Mouse (Mus musculus) liver, embryonic 16.5 days (tissue): Measurements from ENCODE around the gene Olfr683. TPM values are rescaled to one million over a fixed set of nuclear protein-coding genes. Genes with fewer than 3 reads are reported as not detected.
"Not testable (repeated sequence)": the region's sequence is repeated elsewhere in the genome, so short reads cannot be mapped to it uniquely, and the experiment has no call there.

Source experiments
- ATAC-seq: fragments of 200-750 bp; cut with Nextera tagmentation; 2 replicates; pipeline ENCODE4 v1.8.0; 2017; ENCODE audit warnings: low read depth, mild to moderate bottlenecking, moderate number of reproducible peaks, moderate library complexity
- H3K27ac ChIP-seq: fragments of 300-500 bp; sonication (generic); 2 replicates; pipeline ENCODE4 v1.5.1; 2014; ENCODE audit warnings: mild to moderate bottlenecking, low read length
- H3K27me3 ChIP-seq: fragments of 300-500 bp; sonication (generic); 2 replicates; pipeline ENCODE4 v1.6.1; 2014; ENCODE audit warnings: low read depth, low read length, mixed read lengths; ENCODE audit not compliant: control insufficient read depth, insufficient read depth
- H3K36me3 ChIP-seq: fragments of 300-500 bp; sonication (generic); 2 replicates; pipeline ENCODE4 v1.6.1; 2014; ENCODE audit warnings: mild to moderate bottlenecking; ENCODE audit not compliant: control insufficient read depth, insufficient read depth
- H3K4me1 ChIP-seq: fragments of 300-500 bp; sonication (generic); 2 replicates; pipeline ENCODE4 v1.6.1; 2014; ENCODE audit warnings: low read depth, low read length, mixed read lengths; ENCODE audit not compliant: control insufficient read depth
- H3K4me2 ChIP-seq: fragments of 300-500 bp; sonication (generic); 2 replicates; pipeline ENCODE4 v1.6.1; 2014; ENCODE audit warnings: low read depth, low read length, mixed read lengths
- H3K4me3 ChIP-seq: fragments of 300-500 bp; sonication (generic); 2 replicates; pipeline ENCODE4 v1.5.1; 2014; ENCODE audit warnings: low read depth, mild to moderate bottlenecking, low read length
- H3K9ac ChIP-seq: fragments of 300-500 bp; sonication (generic); 2 replicates; pipeline ENCODE4 v1.6.1; 2014; ENCODE audit warnings: low read depth, low read length
- H3K9me3 ChIP-seq: fragments of 300-500 bp; sonication (generic); replicated peaks from 2 replicates; pipeline ENCODE4 v1.6.1; 2016; ENCODE audit warnings: low read length; ENCODE audit not compliant: control insufficient read depth
- WGBS: fragments of 180-500 bp; shearing (Covaris S2); extraction: QIAGEN DNeasy Blood & Tissue Kit; methylation state at CpG from one replicate; pipeline ENCODE4 v1.1.7; 2014; ENCODE audit not compliant: insufficient replicate concordance; 5-methylcytosine and 5-hydroxymethylcytosine counted together
- polyA plus RNA-seq: library from polyadenylated mRNA; unstranded; fragments of >200 nt; fragmentation: Nextera tagmentation; extraction: Ambion mirVana; gene quantifications from 2 replicates; pipeline ENCODE4 v1.2.1, GENCODE M21; 2015

Gene Olfr683
- not detected in 2 replicates for polyA plus RNA-seq

DNA sequence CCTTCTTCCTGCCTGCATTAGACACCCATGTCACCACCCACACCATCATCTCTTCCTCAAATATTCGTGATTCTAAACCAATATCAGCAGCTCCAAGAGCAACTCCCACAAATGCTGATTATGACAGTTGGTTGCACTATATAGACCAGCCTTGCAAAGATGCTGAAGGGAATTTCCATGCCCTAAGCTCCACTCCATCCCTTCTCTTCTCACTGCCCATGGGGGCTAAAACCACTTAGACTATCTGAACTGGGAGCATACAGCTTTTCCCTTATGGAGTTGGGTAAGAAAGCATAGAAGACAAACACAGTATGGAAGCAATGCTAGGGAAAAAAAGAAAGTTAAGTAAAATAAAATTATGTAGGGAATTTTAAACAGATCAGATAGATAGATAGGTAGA, at the start of gene Olfr683:
Olfr683 (minus strand) TSS at position 101 of the 400 bp plus-strand sequence.
- Histone ChIP-seq H3K36me3 (no peaks in the 10 kb centered on the region), H3K27ac (no peak within 1 kb of the TSS), H3K4me2 (no peak within 1 kb of the TSS), H3K27me3 (no peaks in the 10 kb centered on the region), H3K9ac (no peak within 1 kb of the TSS), H3K4me3 (no peak within 1 kb of the TSS), H3K4me1 (no peaks in the 10 kb centered on the region), H3K9me3 (no peaks in the 10 kb centered on the region)
- 33% methylated on average over 1 of the region's 1 CpGs for WGBS
- no peak for ATAC-seq

DNA sequence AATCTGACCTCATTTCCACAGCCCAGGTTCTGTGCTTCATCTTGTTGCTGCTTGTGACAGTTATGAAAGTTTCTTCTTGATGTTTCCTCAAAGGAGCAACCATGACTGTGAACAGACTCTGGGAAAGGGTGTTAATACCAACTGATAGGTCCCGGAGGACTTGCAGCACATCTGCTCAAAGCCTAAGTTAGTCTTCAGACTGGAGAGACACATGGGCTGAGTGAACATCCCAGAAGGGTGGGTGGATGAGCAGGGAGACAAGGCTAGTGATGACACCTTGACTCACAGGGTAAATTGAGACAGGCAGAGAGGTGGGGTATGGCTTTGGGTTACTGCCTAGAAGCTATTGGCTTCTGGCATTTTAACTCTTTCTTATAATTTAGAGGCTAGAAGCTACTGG, 39.1 kb upstream of the Olfr683 start, which contains the start of gene Olfr685:
Olfr685 (minus strand) TSS at position 101 of the 400 bp plus-strand sequence.
- no peak for ATAC-seq
- WGBS = 50% methylated on average over 1 of the region's 1 CpGs
- Histone ChIP-seq H3K9ac (no peak within 1 kb of the TSS), H3K36me3 (no peaks in the 10 kb centered on the region), H3K4me3 (no peak within 1 kb of the TSS), H3K4me2 (no peak within 1 kb of the TSS), H3K9me3 (no peaks in the 10 kb centered on the region), H3K4me1 (no peaks in the 10 kb centered on the region), H3K27me3 (no peaks in the 10 kb centered on the region), H3K27ac (no peak within 1 kb of the TSS)

DNA sequence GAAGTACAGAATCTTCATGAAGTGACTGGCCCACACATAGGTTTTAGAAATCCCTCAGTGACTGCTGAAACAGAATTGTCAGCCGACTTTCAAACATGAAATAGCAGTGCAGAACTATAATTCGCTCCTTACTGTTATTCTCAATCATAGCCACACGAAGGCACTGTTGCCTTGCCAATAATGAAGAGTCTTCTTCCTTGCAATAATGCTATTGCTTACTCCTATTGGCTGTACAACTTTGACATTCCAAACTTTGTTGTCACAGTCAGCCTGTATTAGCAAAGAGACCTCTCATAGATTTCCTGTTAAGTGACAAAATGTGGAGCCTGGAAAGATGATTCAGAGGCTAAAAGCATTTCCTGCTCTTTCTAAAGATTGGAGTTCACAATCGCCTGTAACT, 24.0 kb upstream of the Olfr683 start:
- Histone ChIP-seq H3K27me3 (no peaks in the 10 kb centered on the region), H3K4me3 (no peak overlapping the region), H3K27ac (no peak overlapping the region), H3K4me2 (no peak overlapping the region), H3K4me1 (no peaks in the 10 kb centered on the region), H3K36me3 (no peaks in the 10 kb centered on the region), H3K9ac (no peak overlapping the region), H3K9me3 (no peaks in the 10 kb centered on the region)
- WGBS = 29% methylated on average over 4 of the region's 4 CpGs
- ATAC-seq = no peak

DNA sequence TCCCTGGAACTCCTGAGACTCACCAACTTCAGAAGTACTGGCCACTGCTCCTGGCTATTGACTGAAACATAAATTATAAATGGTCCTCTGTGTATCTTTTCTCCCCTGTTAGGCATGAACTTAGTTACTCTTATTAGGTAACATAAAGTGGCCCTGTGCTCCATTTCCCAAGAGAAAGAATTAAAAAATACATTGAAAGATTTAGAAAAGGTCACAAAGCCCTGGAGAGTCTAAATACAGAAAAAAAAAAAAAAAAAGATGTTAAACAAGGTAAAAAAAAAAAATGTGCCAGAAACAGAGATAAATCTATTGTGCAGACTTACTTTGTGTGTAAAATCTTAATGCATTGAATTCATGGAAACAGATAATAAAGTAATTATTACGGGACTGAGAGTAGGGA, 16.7 kb upstream of the Olfr683 start, which contains the start of gene Olfr684:
Olfr684 (minus strand) TSS at position 101 of the 400 bp plus-strand sequence.
- WGBS = 37% methylated on average over 1 of the region's 1 CpGs
- Histone ChIP-seq H3K4me2 (no peak within 1 kb of the TSS), H3K4me1 (no peaks in the 10 kb centered on the region), H3K36me3 (no peaks in the 10 kb centered on the region), H3K4me3 (no peak within 1 kb of the TSS), H3K27me3 (no peaks in the 10 kb centered on the region), H3K9me3 (no peaks in the 10 kb centered on the region), H3K9ac (no peak within 1 kb of the TSS), H3K27ac (no peak within 1 kb of the TSS)
- ATAC-seq = no peak

DNA sequence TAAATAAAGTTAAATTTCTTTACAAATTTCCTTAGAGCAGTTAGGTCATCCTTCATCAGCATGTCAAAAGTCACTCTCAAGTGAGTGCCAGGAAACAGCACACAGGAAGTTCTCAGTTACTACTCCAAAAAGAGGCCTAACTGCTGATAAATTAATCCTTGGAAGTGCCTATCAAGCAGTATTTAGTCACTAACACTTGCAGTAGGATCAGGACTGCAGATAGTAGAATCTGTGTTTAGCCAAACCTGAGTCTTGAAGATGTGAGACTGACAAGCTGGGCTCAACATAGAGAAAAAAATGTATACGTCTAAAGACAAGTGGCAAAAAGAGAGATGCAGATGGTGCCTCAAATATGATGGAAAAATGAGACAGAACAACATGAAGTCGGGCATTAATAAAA, 5.5 kb downstream of the Olfr683 start:
- no peaks in the 10 kb centered on the region for H3K9me3 ChIP-seq
- no peaks in the 10 kb centered on the region for H3K36me3 ChIP-seq
- no peaks in the 10 kb centered on the region for H3K4me1 ChIP-seq
- no peaks in the 10 kb centered on the region for H3K27me3 ChIP-seq
- H3K4me2 ChIP-seq = no peak overlapping the region
- no peak overlapping the region for H3K9ac ChIP-seq
- no peak for ATAC-seq
- WGBS = 42% methylated on average over 2 of the region's 2 CpGs
- no peak overlapping the region for H3K4me3 ChIP-seq
- no peak overlapping the region for H3K27ac ChIP-seq

DNA sequence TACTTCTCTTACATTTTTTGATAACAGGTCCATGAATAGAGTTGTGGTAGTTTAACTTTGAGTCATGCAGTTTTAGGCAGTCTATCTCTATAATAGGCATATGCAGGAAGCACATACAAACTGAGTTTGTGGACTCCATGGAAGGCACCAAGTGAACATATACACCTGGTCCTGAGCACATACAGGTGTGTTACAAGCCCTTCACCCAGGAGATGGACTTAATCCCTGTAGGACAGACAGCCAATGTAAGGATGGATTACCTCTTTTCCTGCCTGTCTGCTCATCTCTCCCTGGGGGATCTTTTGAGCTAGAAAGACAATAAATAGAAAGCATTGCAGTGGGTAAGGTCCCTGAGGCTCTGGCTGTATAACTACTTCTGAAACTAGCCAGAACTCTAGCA, 30.3 kb downstream of the Olfr683 start, which contains the start of gene Olfr681:
Olfr681 (plus strand) TSS at position 301 of the 400 bp plus-strand sequence.
- Histone ChIP-seq H3K9me3 (no peaks in the 10 kb centered on the region), H3K27me3 (no peaks in the 10 kb centered on the region), H3K9ac (no peak within 1 kb of the TSS), H3K4me3 (no peak within 1 kb of the TSS), H3K27ac (no peak within 1 kb of the TSS), H3K4me1 (no peaks in the 10 kb centered on the region), H3K36me3 (no peaks in the 10 kb centered on the region), H3K4me2 (no peak within 1 kb of the TSS)
- no peak for ATAC-seq

DNA sequence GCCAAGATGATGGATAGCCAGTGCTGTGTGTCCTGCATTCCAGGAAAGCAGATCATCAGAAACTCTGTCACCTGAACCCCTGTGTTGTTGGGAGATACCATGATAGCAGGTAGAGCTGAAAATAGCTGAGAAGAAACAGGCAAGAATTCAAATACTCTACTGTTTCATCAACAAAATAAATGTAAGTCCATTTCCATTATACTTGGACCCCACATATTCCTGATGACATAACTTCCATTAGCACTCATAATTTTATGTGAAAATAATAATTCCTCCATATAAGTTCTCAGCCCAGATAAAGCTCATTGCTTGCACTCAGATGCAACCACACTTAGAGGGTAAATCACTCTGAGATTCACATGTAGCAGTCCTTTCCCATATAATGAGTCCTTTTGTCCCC, 54.1 kb downstream of the Olfr683 start, which contains the start of gene Olfr680-ps1:
Olfr680-ps1 (minus strand) TSS at position 101 of the 400 bp plus-strand sequence.
- H3K9ac ChIP-seq, H3K27ac ChIP-seq, H3K4me3 ChIP-seq, H3K27me3 ChIP-seq, H3K9me3 ChIP-seq, H3K4me2 ChIP-seq, H3K36me3 ChIP-seq, H3K4me1 ChIP-seq, ATAC-seq: not testable (repeated sequence)

Other genes with a start within 250 kb of the Olfr683 start
- not detected in 2 replicates for gene Olfr667, start 225.5 kb downstream of the Olfr683 start, polyA plus RNA-seq
- not detected in 2 replicates for gene Olfr668, start 219.0 kb downstream of the Olfr683 start, polyA plus RNA-seq
- not detected in 2 replicates for gene Olfr669, start 212.8 kb downstream of the Olfr683 start, polyA plus RNA-seq
- not detected in 2 replicates for gene Olfr670, start 184.4 kb downstream of the Olfr683 start, polyA plus RNA-seq
- not detected in 2 replicates for gene Olfr671, start 167.9 kb downstream of the Olfr683 start, polyA plus RNA-seq
- not detected in 2 replicates for gene Olfr672, start 145.0 kb downstream of the Olfr683 start, polyA plus RNA-seq
- gene Olfr675, start 118.6 kb downstream of the Olfr683 start, polyA plus RNA-seq = not detected in 2 replicates
- not detected in 2 replicates for gene Olfr676, start 114.3 kb downstream of the Olfr683 start, polyA plus RNA-seq
- not detected in 2 replicates for gene Olfr677, start 95.6 kb downstream of the Olfr683 start, polyA plus RNA-seq
- not detected in 2 replicates for gene Olfr678, start 82.5 kb downstream of the Olfr683 start, polyA plus RNA-seq
- not detected in 2 replicates for gene Olfr679, start 65.8 kb downstream of the Olfr683 start, polyA plus RNA-seq
- not detected in 2 replicates for gene Olfr680-ps1, start 54.2 kb downstream of the Olfr683 start, polyA plus RNA-seq
- gene Olfr681, start 30.2 kb downstream of the Olfr683 start, polyA plus RNA-seq = not detected in 2 replicates
- gene Olfr684, start 16.6 kb upstream of the Olfr683 start, polyA plus RNA-seq = not detected in 2 replicates
- gene Olfr685, start 39.0 kb upstream of the Olfr683 start, polyA plus RNA-seq = not detected in 2 replicates
- gene Olfr686, start 60.5 kb upstream of the Olfr683 start, polyA plus RNA-seq = not detected in 2 replicates
- gene Olfr688, start 141.1 kb upstream of the Olfr683 start, polyA plus RNA-seq = not detected in 2 replicates
- not detected in 2 replicates for gene Olfr689, start 164.2 kb upstream of the Olfr683 start, polyA plus RNA-seq
- gene Olfr690, start 187.1 kb upstream of the Olfr683 start, polyA plus RNA-seq = not detected in 2 replicates
- gene Olfr691, start 195.3 kb upstream of the Olfr683 start, polyA plus RNA-seq = not detected in 2 replicates
- not detected in 2 replicates for gene Olfr692, start 221.2 kb upstream of the Olfr683 start, polyA plus RNA-seq
- not detected in 2 replicates for gene Gm5901, start 228.0 kb upstream of the Olfr683 start, polyA plus RNA-seq